Mouse (Mus musculus): ENCODE results near the gene Lrpap1.
A peak's percentile ranks its signal among the peaks of the same experiment; 100 is the strongest.

The Lrpap1 gene

DNA sequence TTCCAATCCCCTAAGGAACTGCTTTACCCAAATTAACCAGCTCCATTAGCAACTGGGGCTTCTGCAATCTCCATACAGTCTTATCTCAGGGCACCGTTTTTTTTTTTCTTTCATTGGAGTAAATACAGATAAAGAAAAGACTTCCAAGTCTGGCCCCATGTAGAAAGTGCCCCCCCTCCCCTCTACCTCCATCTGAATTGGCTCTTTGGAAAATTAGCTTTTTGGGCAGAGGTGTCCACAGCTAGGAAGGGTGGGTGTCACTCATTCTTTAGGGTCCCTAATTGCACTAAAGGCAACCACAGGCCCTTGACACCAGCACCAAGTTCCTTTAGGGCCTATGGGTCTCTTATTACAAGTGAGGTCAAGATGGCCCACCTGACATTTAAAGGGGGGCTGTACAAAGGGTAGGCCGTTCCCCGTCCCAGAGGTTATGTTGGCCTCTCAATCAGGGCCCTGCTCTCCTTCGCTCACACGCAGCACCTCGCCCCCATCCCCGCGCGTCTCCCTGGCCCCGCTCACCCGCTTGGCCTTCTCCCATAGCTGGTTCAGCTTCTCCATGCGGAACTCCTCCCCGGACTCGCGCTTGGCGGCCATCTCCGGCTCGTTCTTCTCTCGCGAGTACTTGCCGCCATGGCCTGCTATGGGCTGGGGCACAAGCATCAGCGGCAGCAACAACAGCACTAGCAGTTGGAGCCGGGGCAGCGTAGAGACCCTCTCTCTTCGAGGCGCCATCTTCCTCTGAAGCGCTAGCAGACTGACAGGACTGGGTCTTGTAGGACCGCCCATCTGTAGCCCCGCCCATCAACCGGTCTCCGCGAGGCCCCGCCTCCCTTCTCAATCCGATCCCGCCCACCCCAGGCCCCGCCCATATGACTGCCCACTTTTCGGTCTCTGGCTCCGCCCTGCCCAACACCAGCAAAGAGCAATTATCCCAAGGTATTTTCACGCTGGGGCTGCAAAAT is at the start of gene Lrpap1:
Gene Lrpap1 (minus strand): TSS at position 807 of the 962 bp plus-strand sequence.
- peak; percentile 71 for DNase-seq (ENCODE audit: low read depth)

DNA sequence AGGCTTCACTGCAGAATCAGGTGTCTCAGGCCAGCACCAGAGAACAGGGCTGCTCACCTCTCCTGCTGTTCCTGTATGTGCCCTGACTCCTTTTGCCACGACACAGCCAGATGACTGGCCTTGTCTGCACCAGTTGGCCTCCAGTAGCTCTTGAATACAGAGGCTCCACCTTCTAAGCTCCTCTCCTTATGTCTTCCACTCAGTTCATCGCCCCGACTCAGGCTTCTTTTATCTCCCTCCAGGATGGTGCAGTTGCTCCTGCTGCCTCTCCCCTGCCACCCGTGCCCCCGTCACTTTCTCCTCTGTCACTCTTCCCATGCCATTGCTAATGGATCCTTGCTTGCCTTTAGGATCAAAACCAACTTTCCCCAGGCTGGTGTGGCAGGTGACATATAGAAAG is 44.4 kb upstream of the Lrpap1 start:
- no peak for DNase-seq (ENCODE audit: low read depth)

DNA sequence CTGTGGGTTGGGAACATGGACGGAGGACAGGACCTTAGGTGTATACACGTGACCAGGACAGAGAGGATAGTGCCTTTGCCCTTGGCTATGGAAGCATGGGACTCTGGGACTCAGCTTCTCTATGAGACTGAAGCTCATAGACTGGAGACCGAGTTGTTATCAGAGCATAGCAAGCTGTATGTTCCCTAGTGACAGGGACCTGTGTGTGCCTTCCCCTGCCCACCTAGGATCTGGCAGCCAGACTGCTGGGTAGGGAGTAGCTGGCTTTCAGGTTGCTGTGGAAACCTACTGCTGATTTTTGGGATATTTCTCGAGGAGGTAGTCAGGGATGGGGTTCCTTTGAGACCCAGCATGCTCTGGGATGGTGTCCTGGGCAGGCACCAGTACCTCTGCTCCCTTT is 44.0 kb upstream of the Lrpap1 start:
- DNase-seq (ENCODE audit: low read depth): no peak

GRCm38 (mm10) chr5:35147963-35148767 is 42.6 kb upstream of the Lrpap1 start:
- DNase-seq (ENCODE audit: low read depth): no peak

DNA sequence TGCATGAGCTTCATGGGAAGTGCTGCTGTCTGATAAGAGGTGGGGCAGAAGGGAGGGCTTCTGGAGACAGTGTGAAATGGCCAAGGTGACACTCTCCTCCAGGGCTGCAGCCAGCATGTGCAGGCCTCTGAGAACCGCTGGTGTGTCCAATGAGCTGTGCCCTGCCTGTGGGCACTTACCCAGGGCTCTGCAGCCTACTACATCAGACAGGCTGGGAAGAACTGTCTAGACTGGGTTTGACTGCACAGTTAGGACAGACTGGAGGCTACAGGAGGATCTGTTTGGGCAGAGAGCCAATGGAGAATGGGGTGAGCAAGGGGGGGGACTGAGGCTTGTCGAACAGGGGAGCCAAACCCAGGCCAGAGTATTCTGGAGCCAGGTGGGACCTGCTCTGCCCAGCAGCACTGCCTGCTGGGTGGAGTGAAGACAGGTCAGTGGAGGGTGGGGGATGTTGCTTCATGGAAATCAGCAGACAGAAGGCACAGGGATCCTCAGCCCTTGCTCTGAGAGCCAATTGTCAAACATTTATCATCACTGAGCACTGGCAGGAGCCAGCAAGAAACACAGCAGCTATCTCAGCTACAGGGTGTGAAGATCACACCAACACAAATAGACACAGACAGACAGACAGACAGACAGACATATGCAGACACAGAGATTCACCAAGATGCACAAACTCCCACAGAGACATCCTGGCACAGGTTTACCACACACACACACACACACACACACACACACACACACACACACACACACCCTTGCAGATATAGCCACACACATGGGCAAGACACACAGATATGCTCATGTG is 41.8 kb upstream of the Lrpap1 start:
- no peak for DNase-seq (ENCODE audit: low read depth)

- DNase-seq (ENCODE audit: low read depth): no peak
These were observed 41.2 kb upstream of the Lrpap1 start for GRCm38 (mm10) chr5:35146747-35147146.

GRCm38 (mm10) chr5:35144716-35145115 is 39.1 kb upstream of the Lrpap1 start:
- no peak for DNase-seq (ENCODE audit: low read depth)

GRCm38 (mm10) chr5:35143460-35144245 is 38.1 kb upstream of the Lrpap1 start:
- no peak for DNase-seq (ENCODE audit: low read depth)

- no peak for DNase-seq (ENCODE audit: low read depth)
These were observed 37.3 kb upstream of the Lrpap1 start for GRCm38 (mm10) chr5:35142910-35143309.

DNA sequence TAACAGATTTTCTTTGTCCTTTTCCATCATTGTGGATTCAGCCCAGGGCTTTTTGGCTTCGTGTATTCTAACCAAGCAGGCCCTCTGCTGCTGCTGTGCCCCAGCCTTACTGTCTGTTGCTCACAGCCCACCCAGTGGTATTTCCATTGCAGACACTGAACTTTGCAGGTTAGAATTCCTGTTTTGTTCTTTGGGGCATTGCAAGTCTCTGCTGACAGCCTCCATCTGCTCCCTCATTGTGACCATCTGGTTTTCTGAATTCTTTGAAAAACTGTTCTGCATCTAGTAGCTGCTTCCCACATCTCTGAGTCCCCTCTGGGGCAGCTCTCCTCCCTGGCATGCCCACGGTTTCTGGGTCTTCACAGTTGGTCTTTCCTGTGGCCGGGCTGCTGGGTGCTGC is 35.8 kb upstream of the Lrpap1 start:
- no peak for DNase-seq (ENCODE audit: low read depth)

DNA sequence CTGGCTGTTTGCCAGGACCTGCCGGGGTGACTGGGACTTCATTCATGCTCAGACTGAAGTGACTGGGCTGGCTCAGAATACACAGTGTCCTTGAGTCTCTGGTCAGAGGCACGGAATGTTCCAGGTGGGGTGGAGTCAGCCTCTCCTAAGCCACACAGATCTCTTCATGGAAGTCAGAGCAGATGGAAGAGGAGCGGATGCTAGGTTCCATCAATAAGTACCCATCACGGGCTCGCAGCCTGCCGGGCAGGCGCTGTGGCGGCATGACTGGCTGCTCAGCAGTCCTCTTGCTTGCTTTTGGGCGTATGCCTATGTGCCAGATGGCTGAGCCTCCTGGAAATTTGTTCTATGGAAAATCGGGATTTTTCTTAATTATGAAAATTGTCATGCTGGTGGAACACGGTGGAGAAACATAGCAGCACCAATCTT is 32.6 kb upstream of the Lrpap1 start:
- no peak for DNase-seq (ENCODE audit: low read depth)

GRCm38 (mm10) chr5:35137510-35138182 is 32.1 kb upstream of the Lrpap1 start:
- DNase-seq (ENCODE audit: low read depth): no peak

GRCm38 (mm10) chr5:35135903-35136302 is 30.3 kb upstream of the Lrpap1 start:
- no peak for DNase-seq (ENCODE audit: low read depth)

- no peak for DNase-seq (ENCODE audit: low read depth)
These were observed 28.7 kb upstream of the Lrpap1 start for GRCm38 (mm10) chr5:35134286-35134685.

DNA sequence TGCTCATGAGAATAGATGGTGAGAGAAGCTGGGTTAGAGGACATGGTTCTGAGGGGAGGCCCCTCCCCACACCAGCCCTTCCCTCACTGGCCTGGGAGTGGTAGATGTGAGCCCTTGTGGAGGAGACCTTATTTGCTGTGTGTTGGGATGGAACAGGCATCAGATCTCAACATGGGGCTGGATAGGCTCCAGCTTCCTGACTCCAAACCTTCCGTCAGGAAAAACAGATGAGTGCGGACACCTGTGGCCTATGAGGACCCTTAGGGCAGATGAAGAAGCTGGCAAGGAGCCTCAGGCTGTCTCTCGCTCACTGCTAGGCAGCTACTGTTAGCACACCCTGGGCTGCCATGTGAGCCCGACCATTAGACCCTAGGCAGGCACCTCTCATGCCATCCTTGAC is 27.9 kb upstream of the Lrpap1 start:
- no peak for DNase-seq (ENCODE audit: low read depth)

GRCm38 (mm10) chr5:35132278-35132980 is 26.9 kb upstream of the Lrpap1 start:
- DNase-seq (ENCODE audit: low read depth): no peak

DNA sequence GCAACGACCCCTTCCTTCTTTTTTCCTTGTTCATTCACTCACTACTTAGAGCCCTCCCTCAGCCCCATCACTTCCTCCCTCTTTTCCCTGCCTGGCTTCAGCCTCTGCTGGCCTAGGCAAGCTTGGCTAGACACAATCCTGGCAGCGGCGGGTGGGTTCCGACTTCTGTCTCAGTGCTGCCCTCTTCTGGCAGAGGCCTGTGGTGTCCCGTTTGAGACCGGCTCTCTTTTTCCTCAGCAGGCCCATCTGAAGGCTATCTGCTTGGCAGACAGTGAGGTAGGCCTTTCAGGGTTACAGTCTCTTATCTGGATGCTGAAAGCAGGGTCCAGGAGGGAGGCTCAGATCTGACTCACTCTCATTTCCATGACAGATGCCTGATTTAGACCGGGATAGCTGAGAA is 26.2 kb upstream of the Lrpap1 start:
- peak; percentile 52 for DNase-seq (ENCODE audit: low read depth)

- DNase-seq (ENCODE audit: low read depth): no peak
These were observed 25.7 kb upstream of the Lrpap1 start for GRCm38 (mm10) chr5:35131237-35131636.

GRCm38 (mm10) chr5:35129767-35130191 is 24.2 kb upstream of the Lrpap1 start:
- DNase-seq (ENCODE audit: low read depth): no peak

- no peak for DNase-seq (ENCODE audit: low read depth)
These were observed 23.6 kb upstream of the Lrpap1 start for GRCm38 (mm10) chr5:35129208-35129607.
